Mouse (Mus musculus): ENCODE measurements around the gene Acta2.

- TF ChIP-seq POLR2A (IDR thresholded peaks at IDR 0.05; ENCODE audit: low read depth, low read length) (no peak), CTCF (IDR thresholded peaks at IDR 0.05; ENCODE audit: extremely low read depth, insufficient read length, insufficient replicate concordance, low read depth, low read length) (no peak)
Observed at GRCm38 (mm10) chr19:34252450-34252849, 2.9 kb downstream of the Acta2 start.
